In the genomic region with DNA sequence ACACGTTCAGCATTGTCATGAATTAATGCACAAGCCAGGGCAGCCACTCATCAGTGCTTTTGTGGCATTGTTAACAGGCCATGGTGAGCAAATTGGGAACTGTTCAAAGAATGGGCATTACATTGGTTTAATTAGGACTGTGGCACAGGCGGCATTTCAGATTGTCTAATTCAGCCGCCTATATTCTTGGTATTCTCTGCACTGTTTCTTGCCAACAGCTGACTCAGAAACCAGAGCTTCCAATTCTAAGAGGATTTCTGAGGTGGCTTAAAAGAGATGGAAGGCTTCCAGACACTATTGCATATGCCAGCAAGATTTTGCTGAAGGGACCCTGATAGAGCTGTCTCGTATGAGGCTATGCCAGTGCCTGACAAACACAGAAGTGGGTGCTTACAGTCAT, we compare ENCODE assay signal across 30 mouse cellular contexts. TPM values are rescaled to one million over a fixed set of nuclear protein-coding genes. Genes with fewer than 3 reads are reported as not detected.
A peak's percentile ranks its signal among the peaks of the same experiment; 100 is the strongest.
DNase-seq lines count a peak whose midpoint lies in the region; ATAC-seq lines count a peak whose summit lies in the region.
"Had no signal": no experiment of that assay in that cellular context is flagged by ENCODE, and none has a peak within 500 bp of the region (broad histone marks: within the 10 kb centered on the region; RNA-seq: fewer than 3 reads in every experiment).

No protein-coding gene starts in this region.

- 21% methylated on average over 4 of the region's 4 CpGs for WGBS in forebrain, embryonic 14.5 days
- WGBS in forebrain, embryonic 11.5 days = 77% methylated on average over 4 of the region's 4 CpGs
- WGBS in forebrain, embryonic 16.5 days = 18% methylated on average over 4 of the region's 4 CpGs

- H3K4me2 ChIP-seq in forebrain, embryonic 14.5 days (ENCODE audit: low read length) = no peak overlapping the region
- H3K4me2 ChIP-seq in forebrain, embryonic 11.5 days (ENCODE audit: low read depth, low read length, severe bottlenecking) = no peak overlapping the region
- no peak overlapping the region for H3K4me2 ChIP-seq in forebrain, embryonic 16.5 days (ENCODE audit: low read length)
- H3K4me2 ChIP-seq: embryonic facial prominence, embryonic 12.5 days; heart, embryonic 11.5 days; hindbrain, embryonic 13.5 days; liver, embryonic 11.5 days; neural tube, embryonic 13.5 days had no signal

- DNase-seq in forebrain, embryonic 14.5 days (ENCODE audit: low spot score) = peak; percentile 78
- DNase-seq in forebrain, embryonic 11.5 days (ENCODE audit: low spot score) = no peak
- DNase-seq in left cerebral cortex, postnatal 14 days (ENCODE audit: low spot score in 2 of 2) = peak; percentile 34 to 37
- DNase-seq in left cerebral cortex, postnatal 10 days (ENCODE audit: extremely low spot score in 1 of 2, low spot score in 2 of 2) = no peak
- peak; percentile 34 for DNase-seq in MN1 (ENCODE audit: low spot score)
- DNase-seq in heart, adult 11 months = no peak
- no peak for DNase-seq in embryo, embryonic 10.5 days (ENCODE audit: low spot score)
- DNase-seq: adrenal gland, postnatal 36 days; cerebellum, adult 8-10 months; heart, postnatal 10 days; kidney, adult 2 months; kidney, postnatal 10 days; lung, adult 18-20 months; lung, postnatal 14 days; midbrain, embryonic 14.5 days; thymus, postnatal 36 days had no signal

- H3K4me3 ChIP-seq in forebrain, embryonic 14.5 days (ENCODE audit: low read depth, low read length) = no peak overlapping the region
- H3K4me3 ChIP-seq in forebrain, embryonic 11.5 days (ENCODE audit: low read depth, low read length) = no peak overlapping the region
- no peak overlapping the region for H3K4me3 ChIP-seq in forebrain, embryonic 16.5 days (replicated peaks; ENCODE audit: low read length)
- H3K4me3 ChIP-seq: embryonic facial prominence, embryonic 12.5 days; erythroblast, embryonic 14.5 days; hindbrain, embryonic 13.5 days; megakaryocyte, embryonic 14.5 days; neural tube, embryonic 13.5 days had no signal

- H3K9me3 ChIP-seq in forebrain, embryonic 14.5 days (replicated peaks; ENCODE audit: control insufficient read depth, low read length) = no peaks in the 10 kb centered on the region; the same call in 1 of the 2 replicates
- H3K9me3 ChIP-seq in forebrain, embryonic 11.5 days (ENCODE audit: control insufficient read depth, low read length) = no peaks in the 10 kb centered on the region
- H3K9me3 ChIP-seq in forebrain, embryonic 16.5 days (ENCODE audit: control insufficient read depth, low read length) = 0 out of 2 replicates have a peak, but pooled peaks cover under 1% of the 10 kb centered on the region
- H3K9me3 ChIP-seq: embryonic facial prominence, embryonic 12.5 days; G1E; hindbrain, embryonic 13.5 days; megakaryocyte, embryonic 14.5 days; neural tube, embryonic 13.5 days had no signal

- ATAC-seq in forebrain, embryonic 14.5 days = peak; percentile 81
- ATAC-seq in forebrain, embryonic 11.5 days (replicated peaks; ENCODE audit: low FRiP score) = no peak
- ATAC-seq in forebrain, embryonic 16.5 days = peak; percentile 60
- ATAC-seq: inflammation-experienced regulatory T-cells, adult 6 months had no signal

- H3K4me1 ChIP-seq in forebrain, embryonic 14.5 days (ENCODE audit: control insufficient read depth, insufficient read depth, low read length) = 0 out of 2 replicates have a peak, but pooled peaks cover 4% of the 10 kb centered on the region
- no peaks in the 10 kb centered on the region for H3K4me1 ChIP-seq in forebrain, embryonic 11.5 days (replicated peaks; ENCODE audit: control insufficient read depth, insufficient read depth, low read length)
- no peaks in the 10 kb centered on the region; the same call in none of the 2 replicates for H3K4me1 ChIP-seq in forebrain, embryonic 16.5 days (replicated peaks; ENCODE audit: control insufficient read depth, insufficient read depth, low read length)
- H3K4me1 ChIP-seq: embryonic facial prominence, embryonic 12.5 days; megakaryocyte, embryonic 14.5 days had no signal

- H3K36me3 ChIP-seq in forebrain, embryonic 14.5 days (ENCODE audit: control insufficient read depth, insufficient read depth, low read length) = peaks cover 67% of the 10 kb centered on the region
- H3K36me3 ChIP-seq in forebrain, embryonic 11.5 days (ENCODE audit: control insufficient read depth, insufficient read depth, low read length) = no peaks in the 10 kb centered on the region; the same call in 1 of the 2 replicates
- peaks cover 26% of the 10 kb centered on the region for H3K36me3 ChIP-seq in forebrain, embryonic 16.5 days (ENCODE audit: control insufficient read depth, insufficient read depth)
- H3K36me3 ChIP-seq: embryonic facial prominence, embryonic 12.5 days; G1E had no signal

- no peak overlapping the region for H3K27ac ChIP-seq in forebrain, embryonic 14.5 days (ENCODE audit: low read depth, low read length)
- no peak overlapping the region for H3K27ac ChIP-seq in forebrain, embryonic 11.5 days (ENCODE audit: low read depth, low read length)
- H3K27ac ChIP-seq in forebrain, embryonic 16.5 days (ENCODE audit: low read length) = no peak overlapping the region
- H3K27ac ChIP-seq: embryonic facial prominence, embryonic 12.5 days; hindbrain, embryonic 13.5 days; neural tube, embryonic 13.5 days had no signal

- H3K9ac ChIP-seq in forebrain, embryonic 14.5 days (ENCODE audit: low read length) = no peak overlapping the region
- no peak overlapping the region for H3K9ac ChIP-seq in forebrain, embryonic 11.5 days (ENCODE audit: low read length)
- H3K9ac ChIP-seq in forebrain, embryonic 16.5 days (replicated peaks; ENCODE audit: low read depth, low read length) = no peak overlapping the region
- H3K9ac ChIP-seq: embryonic facial prominence, embryonic 12.5 days; hindbrain, embryonic 13.5 days; neural tube, embryonic 13.5 days had no signal

- intact Hi-C loops in left cerebral cortex, postnatal 14 days (cut with DNase I) = no loop called here
- intact Hi-C loops in left cerebral cortex, postnatal 10 days (cut with DNase I) = no loop called here

- H3K27me3 ChIP-seq in forebrain, embryonic 14.5 days (replicated peaks; ENCODE audit: control insufficient read depth, insufficient read depth, low read length) = no peaks in the 10 kb centered on the region
- H3K27me3 ChIP-seq in forebrain, embryonic 11.5 days (ENCODE audit: control insufficient read depth, insufficient read depth, low read length) = no peaks in the 10 kb centered on the region
- no peaks in the 10 kb centered on the region for H3K27me3 ChIP-seq in forebrain, embryonic 16.5 days (replicated peaks; ENCODE audit: control insufficient read depth, insufficient read depth, low read length)
- H3K27me3 ChIP-seq: embryonic facial prominence, embryonic 12.5 days; hindbrain, embryonic 13.5 days; megakaryocyte, embryonic 14.5 days; neural tube, embryonic 13.5 days had no signal

RNA-seq across cellular contexts. Expression of gene Gm49353, which starts 21.9 kb away (rescaled TPM):
- 8.3 and 14.9 TPM in 2 replicates for polyA plus RNA-seq in forebrain, embryonic 14.5 days (2014; fragmentation: Nextera tagmentation; extraction: Ambion mirVana)
- 4.5 and 5.3 TPM in 2 replicates for polyA plus RNA-seq in forebrain, embryonic 11.5 days (2014; fragmentation: Nextera tagmentation; extraction: Ambion mirVana)
- total RNA-seq in left cerebral cortex, postnatal 14 days (2021) = 10 to 100 TPM; 27.6 to 29.4 TPM
- total RNA-seq in left cerebral cortex, postnatal 10 days (2021) = 10 to 100 TPM; 27.1 to 29.6 TPM
- 16.3 and 18.5 TPM in 2 replicates for polyA plus RNA-seq in forebrain, embryonic 16.5 days (2015; fragmentation: Nextera tagmentation; extraction: Ambion mirVana)
- total RNA-seq: common myeloid progenitor, adult 5-6 weeks; G1E; gastrocnemius, adult 18-20 months; heart, postnatal 10 days had no signal
- polyA plus RNA-seq: erythroblast, embryonic 14.5 days; G1E; gonadal fat pad, adult 2 months; heart, embryonic 11.5 days; inflammation-experienced regulatory T-cells, adult 6 months; kidney, adult 2 months; limb, embryonic 11.5 days; liver, embryonic 11.5 days had no signal

RNA-seq across cellular contexts. Expression of gene Soga3, which starts 33.2 kb away (rescaled TPM):
- polyA plus RNA-seq in forebrain, embryonic 14.5 days (2014; fragmentation: Nextera tagmentation; extraction: Ambion mirVana) = 47.0 and 74.8 TPM in 2 replicates
- 28.7 and 29.8 TPM in 2 replicates for polyA plus RNA-seq in forebrain, embryonic 11.5 days (2014; fragmentation: Nextera tagmentation; extraction: Ambion mirVana)
- 100 to 1,000 TPM; 154 TPM for total RNA-seq in left cerebral cortex, postnatal 14 days (2021)
- 100 to 1,000 TPM; 154 to 179 TPM for total RNA-seq in left cerebral cortex, postnatal 10 days (2021)
- 101 and 106 TPM in 2 replicates for polyA plus RNA-seq in forebrain, embryonic 16.5 days (2015; fragmentation: Nextera tagmentation; extraction: Ambion mirVana)
- total RNA-seq: common myeloid progenitor, adult 5-6 weeks; gastrocnemius, adult 18-20 months; heart, postnatal 10 days had no signal
- polyA plus RNA-seq: erythroblast, embryonic 14.5 days; inflammation-experienced regulatory T-cells, adult 6 months had no signal

RNA-seq across cellular contexts. Expression of gene 9330159F19Rik, which starts 34.5 kb away (rescaled TPM):
- polyA plus RNA-seq in forebrain, embryonic 14.5 days (2014; fragmentation: Nextera tagmentation; extraction: Ambion mirVana) = 27.7 and 37.4 TPM in 2 replicates
- 6.8 and 9.1 TPM in 2 replicates for polyA plus RNA-seq in forebrain, embryonic 11.5 days (2014; fragmentation: Nextera tagmentation; extraction: Ambion mirVana)
- total RNA-seq in left cerebral cortex, postnatal 14 days (2021) = 10 to 100 TPM; 68.6 to 76.3 TPM
- 10 to 100 TPM; 80.6 to 84.5 TPM for total RNA-seq in left cerebral cortex, postnatal 10 days (2021)
- polyA plus RNA-seq in forebrain, embryonic 16.5 days (2015; fragmentation: Nextera tagmentation; extraction: Ambion mirVana) = 48.2 and 48.7 TPM in 2 replicates
- total RNA-seq: common myeloid progenitor, adult 5-6 weeks had no signal
- polyA plus RNA-seq: erythroblast, embryonic 14.5 days; inflammation-experienced regulatory T-cells, adult 6 months had no signal

Comparison
In these comparisons a context has a peak if more than half of its experiments do, and no peak if none do; other contexts are left out.
1. DNase-seq: peak in forebrain, embryonic 14.5 days (single experiment), left cerebral cortex, postnatal 14 days (2 of 2) and MN1 (single experiment); none in forebrain, embryonic 11.5 days (single experiment), left cerebral cortex, postnatal 10 days (0 of 2), heart, adult 11 months (single experiment) and embryo, embryonic 10.5 days (single experiment).